Mouse (Mus musculus): Measurements from ENCODE around the gene Cdh13. TPM values are rescaled to one million over a fixed set of nuclear protein-coding genes. Genes with fewer than 3 reads are reported as not detected.

The Cdh13 gene
- polyA plus RNA-seq, 1 experiment from 2014 or later: 33.5 TPM

- H3K27me3 ChIP-seq (replicated peaks): no peaks in the 10 kb centered on the region
- no peak overlapping the region for H3K9ac ChIP-seq
- H3K36me3 ChIP-seq: no peaks in the 10 kb centered on the region
- WGBS: 84% methylated on average over 4 of the region's 4 CpGs
- H3K4me2 ChIP-seq (replicated peaks): no peak overlapping the region
- no peak overlapping the region for H3K4me3 ChIP-seq
- no peaks in the 10 kb centered on the region for H3K9me3 ChIP-seq
- no peak for ATAC-seq (ENCODE audit: low FRiP score, low read depth)
- no peaks in the 10 kb centered on the region for H3K4me1 ChIP-seq
- no peak overlapping the region for H3K27ac ChIP-seq
Measured at GRCm38 (mm10) chr8:118552842-118553241, 269.3 kb downstream of the Cdh13 start.

- no peak overlapping the region for H3K4me2 ChIP-seq (replicated peaks)
- ATAC-seq (ENCODE audit: low FRiP score, low read depth): no peak
- H3K4me1 ChIP-seq: no peaks in the 10 kb centered on the region
- no peaks in the 10 kb centered on the region for H3K9me3 ChIP-seq
- H3K27me3 ChIP-seq (replicated peaks): no peaks in the 10 kb centered on the region
- no peak overlapping the region for H3K4me3 ChIP-seq
- no peaks in the 10 kb centered on the region for H3K36me3 ChIP-seq
- WGBS: 74% methylated on average over 6 of the region's 6 CpGs
- no peak overlapping the region for H3K9ac ChIP-seq
- no peak overlapping the region for H3K27ac ChIP-seq
Measured at GRCm38 (mm10) chr8:118564024-118564423, 280.5 kb downstream of the Cdh13 start.

- WGBS: 89% methylated on average over 5 of the region's 5 CpGs
- Histone ChIP-seq H3K4me2 (replicated peaks) (no peak overlapping the region), H3K4me1 (no peaks in the 10 kb centered on the region; the same call in 1 of the 2 replicates), H3K27me3 (replicated peaks) (no peaks in the 10 kb centered on the region), H3K9ac (no peak overlapping the region), H3K36me3 (no peaks in the 10 kb centered on the region), H3K9me3 (no peaks in the 10 kb centered on the region), H3K27ac (no peak overlapping the region), H3K4me3 (no peak overlapping the region)
- ATAC-seq (ENCODE audit: low FRiP score, low read depth): no peak
Measured at GRCm38 (mm10) chr8:118565186-118565585, 281.7 kb downstream of the Cdh13 start.

- H3K9me3 ChIP-seq: no peaks in the 10 kb centered on the region
- no peak overlapping the region for H3K27ac ChIP-seq
- no peak overlapping the region for H3K9ac ChIP-seq
- H3K36me3 ChIP-seq: no peaks in the 10 kb centered on the region
- 64% methylated on average over 6 of the region's 6 CpGs for WGBS
- H3K4me3 ChIP-seq: no peak overlapping the region
- ATAC-seq (ENCODE audit: low FRiP score, low read depth): no peak
- no peaks in the 10 kb centered on the region for H3K27me3 ChIP-seq (replicated peaks)
- no peaks in the 10 kb centered on the region; the same call in 1 of the 2 replicates for H3K4me1 ChIP-seq
- no peak overlapping the region for H3K4me2 ChIP-seq (replicated peaks)
Measured at GRCm38 (mm10) chr8:118565887-118566747, 282.6 kb downstream of the Cdh13 start.

- Histone ChIP-seq H3K27ac (no peak overlapping the region), H3K4me3 (no peak overlapping the region), H3K36me3 (no peaks in the 10 kb centered on the region), H3K27me3 (replicated peaks) (no peaks in the 10 kb centered on the region), H3K4me1 (no peaks in the 10 kb centered on the region; the same call in 1 of the 2 replicates), H3K4me2 (replicated peaks) (no peak overlapping the region), H3K9ac (no peak overlapping the region), H3K9me3 (no peaks in the 10 kb centered on the region)
- 75% methylated on average over 8 of the region's 8 CpGs for WGBS
- ATAC-seq (ENCODE audit: low FRiP score, low read depth): no peak
Measured at GRCm38 (mm10) chr8:118569366-118569765, 285.8 kb downstream of the Cdh13 start.

GRCm38 (mm10) chr8:118581256-118581655 is 297.7 kb downstream of the Cdh13 start:
- Histone ChIP-seq H3K4me1 (no peaks in the 10 kb centered on the region), H3K4me3 (no peak overlapping the region), H3K9ac (no peak overlapping the region), H3K4me2 (replicated peaks) (no peak overlapping the region), H3K27ac (no peak overlapping the region), H3K9me3 (no peaks in the 10 kb centered on the region), H3K27me3 (replicated peaks) (no peaks in the 10 kb centered on the region), H3K36me3 (no peaks in the 10 kb centered on the region)
- WGBS: 87% methylated on average over 1 of the region's 1 CpGs
- no peak for ATAC-seq (ENCODE audit: low FRiP score, low read depth)

- ATAC-seq (ENCODE audit: low FRiP score, low read depth): no peak
- H3K9me3 ChIP-seq: no peaks in the 10 kb centered on the region
- H3K4me3 ChIP-seq: no peak overlapping the region
- no peaks in the 10 kb centered on the region for H3K4me1 ChIP-seq
- no peak overlapping the region for H3K27ac ChIP-seq
- H3K36me3 ChIP-seq: no peaks in the 10 kb centered on the region
- H3K9ac ChIP-seq: no peak overlapping the region
- H3K27me3 ChIP-seq (replicated peaks): no peaks in the 10 kb centered on the region
- 94% methylated on average over 8 of the region's 8 CpGs for WGBS
- no peak overlapping the region for H3K4me2 ChIP-seq (replicated peaks)
Measured at GRCm38 (mm10) chr8:118582185-118582584, 298.7 kb downstream of the Cdh13 start.

GRCm38 (mm10) chr8:118587981-118588380 is 304.4 kb downstream of the Cdh13 start:
- no peak for ATAC-seq (ENCODE audit: low FRiP score, low read depth)
- H3K4me1 ChIP-seq: no peaks in the 10 kb centered on the region
- H3K27me3 ChIP-seq (replicated peaks): no peaks in the 10 kb centered on the region
- H3K9ac ChIP-seq: no peak overlapping the region
- H3K9me3 ChIP-seq: no peaks in the 10 kb centered on the region
- H3K36me3 ChIP-seq: no peaks in the 10 kb centered on the region
- no peak overlapping the region for H3K4me3 ChIP-seq
- H3K4me2 ChIP-seq (replicated peaks): no peak overlapping the region
- WGBS: 90% methylated on average over 5 of the region's 5 CpGs
- no peak overlapping the region for H3K27ac ChIP-seq

- 89% methylated on average over 8 of the region's 8 CpGs for WGBS
- H3K9ac ChIP-seq: no peak overlapping the region
Measured at GRCm38 (mm10) chr8:118596816-118597215, 313.3 kb downstream of the Cdh13 start.

GRCm38 (mm10) chr8:118601376-118601775 is 317.8 kb downstream of the Cdh13 start:
- Histone ChIP-seq H3K27me3 (replicated peaks) (no peaks in the 10 kb centered on the region), H3K4me2 (replicated peaks) (no peak overlapping the region), H3K36me3 (no peaks in the 10 kb centered on the region), H3K9ac (no peak overlapping the region), H3K4me3 (no peak overlapping the region), H3K9me3 (no peaks in the 10 kb centered on the region), H3K4me1 (peaks cover 4% of the 10 kb centered on the region), H3K27ac (no peak overlapping the region)
- no peak for ATAC-seq (ENCODE audit: low FRiP score, low read depth)
- 86% methylated on average over 8 of the region's 8 CpGs for WGBS

More at GRCm38 (mm10) chr8:118596816-118597215, 313.3 kb downstream of the Cdh13 start:
- no peak overlapping the region for H3K27ac ChIP-seq
- H3K9me3 ChIP-seq: no peaks in the 10 kb centered on the region; the same call in 1 of the 2 replicates
- H3K4me3 ChIP-seq: no peak overlapping the region
- no peaks in the 10 kb centered on the region for H3K36me3 ChIP-seq
- H3K4me2 ChIP-seq (replicated peaks): no peak overlapping the region
- no peaks in the 10 kb centered on the region for H3K27me3 ChIP-seq (replicated peaks)
- H3K4me1 ChIP-seq: no peaks in the 10 kb centered on the region
- ATAC-seq (ENCODE audit: low FRiP score, low read depth): no peak

GRCm38 (mm10) chr8:118602074-118602473 is 318.5 kb downstream of the Cdh13 start:
- Histone ChIP-seq H3K36me3 (no peaks in the 10 kb centered on the region), H3K4me1 (peaks cover 4% of the 10 kb centered on the region), H3K9ac (no peak overlapping the region), H3K27me3 (replicated peaks) (no peaks in the 10 kb centered on the region), H3K27ac (no peak overlapping the region), H3K9me3 (no peaks in the 10 kb centered on the region), H3K4me3 (no peak overlapping the region), H3K4me2 (replicated peaks) (no peak overlapping the region)
- WGBS: 72% methylated on average over 8 of the region's 8 CpGs
- no peak for ATAC-seq (ENCODE audit: low FRiP score, low read depth)

- H3K4me1 ChIP-seq: no peaks in the 10 kb centered on the region
- ATAC-seq (ENCODE audit: low FRiP score, low read depth): no peak
- H3K27ac ChIP-seq: no peak overlapping the region
- no peak overlapping the region for H3K9ac ChIP-seq
- H3K4me3 ChIP-seq: no peak overlapping the region
- WGBS: 92% methylated on average over 10 of the region's 10 CpGs
- no peaks in the 10 kb centered on the region for H3K36me3 ChIP-seq
- H3K4me2 ChIP-seq (replicated peaks): no peak overlapping the region
- H3K9me3 ChIP-seq: no peaks in the 10 kb centered on the region
- H3K27me3 ChIP-seq (replicated peaks): no peaks in the 10 kb centered on the region
Measured at GRCm38 (mm10) chr8:118611551-118611950, 328.0 kb downstream of the Cdh13 start.

- H3K27ac ChIP-seq: no peak overlapping the region
- ATAC-seq (ENCODE audit: low FRiP score, low read depth): no peak
- no peak overlapping the region for H3K9ac ChIP-seq
- 94% methylated on average over 10 of the region's 10 CpGs for WGBS
- no peaks in the 10 kb centered on the region for H3K36me3 ChIP-seq
- no peak overlapping the region for H3K4me2 ChIP-seq (replicated peaks)
- no peak overlapping the region for H3K4me3 ChIP-seq
- no peaks in the 10 kb centered on the region for H3K9me3 ChIP-seq
- H3K27me3 ChIP-seq (replicated peaks): no peaks in the 10 kb centered on the region
- H3K4me1 ChIP-seq: no peaks in the 10 kb centered on the region
Measured at GRCm38 (mm10) chr8:118618195-118618594, 334.7 kb downstream of the Cdh13 start.
